Mouse (Mus musculus) large intestine, adult 2 months (tissue): ENCODE data around the gene Psg17. TPM values are rescaled to one million over a fixed set of nuclear protein-coding genes. Genes with fewer than 3 reads are reported as not detected.
"Not testable (repeated sequence)": the region's sequence is repeated elsewhere in the genome, so short reads cannot be mapped to it uniquely, and the experiment has no call there.

Experiments used
- DNase-seq: peaks from one replicate; pipeline ENCODE4 v3.0.0-alpha.2; 2012; ENCODE audit warnings: low read depth, low spot score
- whole genome bisulfite sequencing: fragments of 180-500 bp; shearing (Covaris S2); methylation state at CpG from one replicate; pipeline ENCODE4 v1.1.7; 2018; 5-methylcytosine and 5-hydroxymethylcytosine counted together
- polyA plus RNA-seq: library from polyadenylated mRNA; depleted of rRNA; stranded (reverse); fragments of >200 nt; gene quantifications from 2 replicates; pipeline ENCODE4 v1.2.3, GENCODE M21; 2012; rRNA removed

Gene Psg17
- polyA plus RNA-seq: 0.04 and 0.05 TPM in 2 replicates

GRCm38 (mm10) chr7:18821507-18821906 lies at the start of gene Psg17:
Gene Psg17 (minus strand): TSS chr7:18821607.
- 81% methylated on average over 3 of the region's 3 CpGs for whole genome bisulfite sequencing
- DNase-seq: no peak

- DNase-seq: not testable (repeated sequence)
- WGBS: 80% methylated on average over 1 of the region's 8 CpGs
Observed at GRCm38 (mm10) chr7:18871031-18871430, 49.6 kb upstream of the Psg17 start, which contains the start of gene Pglyrp1. Gene Pglyrp1 (plus strand): TSS chr7:18871331.

- WGBS: 85% methylated on average over 2 of the region's 2 CpGs
- DNase-seq: no peak
Observed at GRCm38 (mm10) chr7:18868491-18868890, 47.1 kb upstream of the Psg17 start.

GRCm38 (mm10) chr7:18862801-18863200 lies 41.4 kb upstream of the Psg17 start:
- WGBS: 71% methylated on average over 6 of the region's 6 CpGs
- no peak for DNase-seq

- WGBS: 65% methylated on average over 5 of the region's 5 CpGs
Observed at GRCm38 (mm10) chr7:18858310-18858916, 37.0 kb upstream of the Psg17 start.

GRCm38 (mm10) chr7:18848395-18848794 lies 27.0 kb upstream of the Psg17 start:
- WGBS: 38% methylated on average over 1 of the region's 1 CpGs
- DNase-seq: no peak

More at GRCm38 (mm10) chr7:18858310-18858916, 37.0 kb upstream of the Psg17 start:
- no peak for DNase-seq

- 11% methylated on average over 5 of the region's 5 CpGs for WGBS
Observed at GRCm38 (mm10) chr7:18844811-18845210, 23.4 kb upstream of the Psg17 start.

GRCm38 (mm10) chr7:18841174-18841567 lies 19.8 kb upstream of the Psg17 start:
- 60% methylated on average over 1 of the region's 1 CpGs for WGBS

More at GRCm38 (mm10) chr7:18844811-18845210, 23.4 kb upstream of the Psg17 start:
- no peak for DNase-seq

GRCm38 (mm10) chr7:18840386-18841173 lies 19.2 kb upstream of the Psg17 start:
- peak; percentile 65 for DNase-seq
- 2% methylated on average over 14 of the region's 17 CpGs for WGBS

More at GRCm38 (mm10) chr7:18841174-18841567, 19.8 kb upstream of the Psg17 start:
- DNase-seq: no peak

GRCm38 (mm10) chr7:18839865-18840264 lies 18.5 kb upstream of the Psg17 start, which contains the start of gene Mill2:
Gene Mill2 (plus strand): TSS chr7:18839966.
- WGBS: 2% methylated on average over 3 of the region's 3 CpGs
- peak; percentile 42 for DNase-seq

GRCm38 (mm10) chr7:18832298-18832697 lies 10.9 kb upstream of the Psg17 start:
- 49% methylated on average over 13 of the region's 13 CpGs for WGBS
- no peak for DNase-seq

GRCm38 (mm10) chr7:18829545-18829944 lies 8.1 kb upstream of the Psg17 start:
- WGBS: 85% methylated on average over 7 of the region's 7 CpGs
- no peak for DNase-seq

- DNase-seq: no peak
- WGBS: 71% methylated on average over 9 of the region's 9 CpGs
Observed at GRCm38 (mm10) chr7:18828592-18828991, 7.2 kb upstream of the Psg17 start.

GRCm38 (mm10) chr7:18827792-18828546 lies 6.6 kb upstream of the Psg17 start:
- DNase-seq: no peak
- WGBS: 57% methylated on average over 26 of the region's 26 CpGs

- DNase-seq: no peak
- WGBS: 53% methylated on average over 9 of the region's 9 CpGs
Observed at GRCm38 (mm10) chr7:18818301-18818700, 3.1 kb downstream of the Psg17 start.

GRCm38 (mm10) chr7:18803526-18803925 lies 17.9 kb downstream of the Psg17 start:
- no peak for DNase-seq

GRCm38 (mm10) chr7:18799129-18799528 lies 22.3 kb downstream of the Psg17 start:
- WGBS: 48% methylated on average over 3 of the region's 3 CpGs
- DNase-seq: no peak

GRCm38 (mm10) chr7:18798420-18798819 lies 23.0 kb downstream of the Psg17 start, which contains the start of gene Psg19:
Gene Psg19 (minus strand): TSS chr7:18798520.
- 95% methylated on average over 1 of the region's 1 CpGs for WGBS
- no peak for DNase-seq

- DNase-seq: not testable (repeated sequence)
Observed at GRCm38 (mm10) chr7:18790671-18791070, 30.7 kb downstream of the Psg17 start.

- WGBS: 41% methylated on average over 2 of the region's 2 CpGs
- DNase-seq: not testable (repeated sequence)
Observed at GRCm38 (mm10) chr7:18781301-18781700, 40.1 kb downstream of the Psg17 start.
